Mouse (Mus musculus): ENCODE measurements around the gene Gzmb. TPM values are rescaled to one million over a fixed set of nuclear protein-coding genes. Genes with fewer than 3 reads are reported as not detected.
"Not testable (repeated sequence)": the region's sequence is repeated elsewhere in the genome, so short reads cannot be mapped to it uniquely, and the experiment has no call there.

Gzmb gene
- polyA plus RNA-seq, 1 experiment from 2014 or later = 0.90 TPM

DNA sequence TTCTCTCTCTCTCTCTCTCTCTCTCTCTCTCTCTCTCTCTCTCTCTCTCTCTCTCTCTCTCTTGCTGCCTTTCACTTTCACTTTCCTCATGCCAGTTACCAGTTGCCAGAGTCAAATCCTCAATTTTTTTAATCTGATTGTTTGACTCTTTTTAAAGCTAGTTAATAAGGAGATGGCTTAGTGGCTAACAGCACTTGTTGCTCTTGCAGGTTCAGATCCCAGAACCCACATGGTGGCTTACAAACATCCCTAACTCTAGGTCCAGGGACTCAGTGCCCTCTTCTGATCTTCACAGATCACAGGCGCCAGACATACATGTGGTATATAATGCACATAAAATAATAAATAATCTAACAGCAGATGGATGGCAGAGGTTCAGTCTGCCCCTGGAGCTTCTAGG, 21.8 kb upstream of the Gzmb start:
- no peak for ATAC-seq (ENCODE audit: insufficient number of reproducible peaks, insufficient read depth, low FRiP score, low TSS enrichment, low read depth)
- no peak overlapping the region for H3K4me3 ChIP-seq
- H3K27ac ChIP-seq = no peak overlapping the region
- H3K36me3 ChIP-seq = no peaks in the 10 kb centered on the region
- WGBS = 85% methylated on average over 1 of the region's 1 CpGs
- H3K4me1 ChIP-seq = no peaks in the 10 kb centered on the region
- no peaks in the 10 kb centered on the region for H3K27me3 ChIP-seq
- no peak overlapping the region for H3K9ac ChIP-seq
- H3K4me2 ChIP-seq = no peak overlapping the region
- H3K9me3 ChIP-seq = no peaks in the 10 kb centered on the region

GRCm38 (mm10) chr14:56281090-56281489, 19.0 kb upstream of the Gzmb start:
- Histone ChIP-seq H3K36me3 (no peaks in the 10 kb centered on the region), H3K27ac (no peak overlapping the region), H3K4me1 (no peaks in the 10 kb centered on the region), H3K4me2 (no peak overlapping the region), H3K9ac (no peak overlapping the region), H3K4me3 (no peak overlapping the region), H3K9me3 (no peaks in the 10 kb centered on the region), H3K27me3 (no peaks in the 10 kb centered on the region)
- 55% methylated on average over 5 of the region's 5 CpGs for WGBS
- ATAC-seq (ENCODE audit: insufficient number of reproducible peaks, insufficient read depth, low FRiP score, low TSS enrichment, low read depth) = no peak

- not testable (repeated sequence) for H3K9me3 ChIP-seq; H3K36me3 ChIP-seq; H3K4me2 ChIP-seq; H3K4me1 ChIP-seq; ATAC-seq (ENCODE audit: insufficient number of reproducible peaks, insufficient read depth, low FRiP score, low TSS enrichment, low read depth); H3K27ac ChIP-seq; H3K9ac ChIP-seq; H3K4me3 ChIP-seq; H3K27me3 ChIP-seq
- WGBS = 50% methylated on average over 7 of the region's 7 CpGs
Measured at GRCm38 (mm10) chr14:56278691-56279090, 16.6 kb upstream of the Gzmb start.

GRCm38 (mm10) chr14:56276096-56276495, 14.0 kb upstream of the Gzmb start:
- not testable (repeated sequence) for H3K27ac ChIP-seq; H3K27me3 ChIP-seq; H3K4me3 ChIP-seq; H3K4me1 ChIP-seq; H3K4me2 ChIP-seq; H3K9ac ChIP-seq; ATAC-seq (ENCODE audit: insufficient number of reproducible peaks, insufficient read depth, low FRiP score, low TSS enrichment, low read depth); H3K36me3 ChIP-seq; H3K9me3 ChIP-seq
- WGBS = 77% methylated on average over 7 of the region's 7 CpGs

GRCm38 (mm10) chr14:56266109-56266508, 4.0 kb upstream of the Gzmb start:
- Histone ChIP-seq H3K9me3 (no peaks in the 10 kb centered on the region), H3K4me1 (no peaks in the 10 kb centered on the region), H3K27me3 (no peaks in the 10 kb centered on the region), H3K36me3 (no peaks in the 10 kb centered on the region), H3K4me2 (no peak overlapping the region), H3K27ac (no peak overlapping the region), H3K4me3 (no peak overlapping the region), H3K9ac (no peak overlapping the region)
- 91% methylated on average over 1 of the region's 1 CpGs for WGBS
- no peak for ATAC-seq (ENCODE audit: insufficient number of reproducible peaks, insufficient read depth, low FRiP score, low TSS enrichment, low read depth)

GRCm38 (mm10) chr14:56240409-56240808, 21.7 kb downstream of the Gzmb start:
- Histone ChIP-seq H3K9ac (no peak overlapping the region), H3K4me1 (no peaks in the 10 kb centered on the region), H3K36me3 (no peaks in the 10 kb centered on the region), H3K4me3 (no peak overlapping the region), H3K4me2 (no peak overlapping the region), H3K27me3 (no peaks in the 10 kb centered on the region), H3K27ac (no peak overlapping the region), H3K9me3 (no peaks in the 10 kb centered on the region)
- ATAC-seq (ENCODE audit: insufficient number of reproducible peaks, insufficient read depth, low FRiP score, low TSS enrichment, low read depth) = no peak

DNA sequence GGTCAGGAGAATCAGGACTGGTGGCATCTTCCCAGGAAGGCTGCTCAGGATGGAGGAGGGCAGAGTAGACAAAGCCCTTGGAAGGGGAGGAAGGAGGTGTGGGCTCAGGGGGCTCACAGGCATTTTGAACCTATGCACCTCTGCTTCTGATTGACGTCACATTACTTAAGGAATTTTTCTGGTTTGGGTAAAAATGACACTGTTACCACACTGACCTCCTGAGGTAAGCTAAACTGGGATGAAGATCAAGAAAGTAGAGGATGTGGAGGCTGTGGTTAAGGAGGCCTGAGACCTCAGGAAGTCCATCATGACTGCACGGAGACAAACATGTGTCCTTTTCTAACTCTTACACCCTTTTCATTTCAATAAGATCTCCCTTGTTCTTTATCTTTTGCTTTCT, 27.5 kb downstream of the Gzmb start, which contains the start of gene Gzmc:
TSS of gene Gzmc (minus strand) at position 101 of the 400 bp plus-strand sequence.
- Histone ChIP-seq H3K27ac (no peak within 1 kb of the TSS), H3K9me3 (no peaks in the 10 kb centered on the region), H3K4me1 (no peaks in the 10 kb centered on the region), H3K4me3 (no peak within 1 kb of the TSS), H3K36me3 (no peaks in the 10 kb centered on the region), H3K4me2 (no peak within 1 kb of the TSS), H3K9ac (no peak within 1 kb of the TSS), H3K27me3 (no peaks in the 10 kb centered on the region)
- no peak for ATAC-seq (ENCODE audit: insufficient number of reproducible peaks, insufficient read depth, low FRiP score, low TSS enrichment, low read depth)
- WGBS = 67% methylated on average over 2 of the region's 2 CpGs

DNA sequence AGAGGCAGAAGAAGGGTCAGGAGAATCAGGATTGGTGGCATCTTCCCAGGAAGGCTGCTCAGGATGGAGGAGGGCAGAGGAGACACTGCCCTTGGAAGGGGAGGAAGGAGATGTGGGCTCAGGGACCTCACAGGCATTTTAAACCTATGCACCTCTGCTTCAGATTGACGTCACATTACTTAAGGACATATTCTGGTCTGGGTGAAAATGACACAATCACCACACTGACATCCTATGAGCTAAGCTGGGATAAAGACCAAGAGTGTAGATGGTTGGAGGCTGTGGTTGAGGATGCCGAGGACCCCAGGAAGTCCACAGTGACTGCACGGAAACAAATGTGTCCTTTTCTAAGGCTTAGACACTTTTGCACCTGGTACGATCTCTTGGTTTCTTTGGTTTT, 50.7 kb downstream of the Gzmb start, which contains the start of gene Gzmf:
TSS of gene Gzmf (minus strand) at position 101 of the 400 bp plus-strand sequence.
- H3K4me1 ChIP-seq = no peaks in the 10 kb centered on the region
- 94% methylated on average over 4 of the region's 4 CpGs for WGBS
- no peaks in the 10 kb centered on the region for H3K27me3 ChIP-seq
- H3K4me3 ChIP-seq = no peak within 1 kb of the TSS
- H3K9ac ChIP-seq = no peak within 1 kb of the TSS
- H3K27ac ChIP-seq = no peak within 1 kb of the TSS
- H3K4me2 ChIP-seq = no peak within 1 kb of the TSS
- no peaks in the 10 kb centered on the region for H3K9me3 ChIP-seq
- no peak for ATAC-seq (ENCODE audit: insufficient number of reproducible peaks, insufficient read depth, low FRiP score, low TSS enrichment, low read depth)
- no peaks in the 10 kb centered on the region for H3K36me3 ChIP-seq

Other genes starting within 250 kb of the Gzmb start
- not detected in 2 replicates for gene Mcpt1, start 244.3 kb downstream of the Gzmb start, polyA plus RNA-seq (2015; fragmentation: Nextera tagmentation; extraction: Ambion mirVana)
- gene Mcpt9, start 231.8 kb downstream of the Gzmb start, polyA plus RNA-seq (2015; fragmentation: Nextera tagmentation; extraction: Ambion mirVana) = not detected in 2 replicates
- gene Mcpt2, start 220.2 kb downstream of the Gzmb start, polyA plus RNA-seq (2015; fragmentation: Nextera tagmentation; extraction: Ambion mirVana) = 0.39 and 0.41 TPM in 2 replicates
- 1.1 TPM in 1 of 2 replicates, not detected in the other for gene Mcpt4, start 199.9 kb downstream of the Gzmb start, polyA plus RNA-seq (2015; fragmentation: Nextera tagmentation; extraction: Ambion mirVana)
- 0.44 and 0.48 TPM in 2 replicates for gene Mcpt8, start 177.0 kb downstream of the Gzmb start, polyA plus RNA-seq (2015; fragmentation: Nextera tagmentation; extraction: Ambion mirVana)
- 0.36 TPM in 1 of 2 replicates, not detected in the other for gene Ctsg, start 159.7 kb downstream of the Gzmb start, polyA plus RNA-seq (2015; fragmentation: Nextera tagmentation; extraction: Ambion mirVana)
- gene Gzme, start 141.6 kb downstream of the Gzmb start, polyA plus RNA-seq (2015; fragmentation: Nextera tagmentation; extraction: Ambion mirVana) = not detected in 2 replicates
- not detected in 2 replicates for gene Gzmd, start 129.7 kb downstream of the Gzmb start, polyA plus RNA-seq (2015; fragmentation: Nextera tagmentation; extraction: Ambion mirVana)
- not detected in 2 replicates for gene Gzmg, start 102.7 kb downstream of the Gzmb start, polyA plus RNA-seq (2015; fragmentation: Nextera tagmentation; extraction: Ambion mirVana)
- gene Gzmn, start 87.7 kb downstream of the Gzmb start, polyA plus RNA-seq (2015; fragmentation: Nextera tagmentation; extraction: Ambion mirVana) = not detected in 2 replicates
- not detected in 2 replicates for gene Gzmf, start 50.8 kb downstream of the Gzmb start, polyA plus RNA-seq (2015; fragmentation: Nextera tagmentation; extraction: Ambion mirVana)
- 0.32 TPM in 1 of 2 replicates, not detected in the other for gene Gzmc, start 27.6 kb downstream of the Gzmb start, polyA plus RNA-seq (2015; fragmentation: Nextera tagmentation; extraction: Ambion mirVana)
- 0.11 and 0.15 TPM in 2 replicates for gene Atp12a, start 102.8 kb upstream of the Gzmb start, polyA plus RNA-seq (2015; fragmentation: Nextera tagmentation; extraction: Ambion mirVana)
- 2.0 and 2.2 TPM in 2 replicates for gene Rnf17, start 140.3 kb upstream of the Gzmb start, polyA plus RNA-seq (2015; fragmentation: Nextera tagmentation; extraction: Ambion mirVana)